Mouse (Mus musculus) liver, embryonic 13.5 days (tissue): Measurements from ENCODE around the gene Olfr1290. TPM values are rescaled to one million over a fixed set of nuclear protein-coding genes. Genes with fewer than 3 reads are reported as not detected.

Experiments
- ATAC-seq: fragments of 200-750 bp; cut with Nextera tagmentation; 2 replicates; pipeline ENCODE4 v1.8.0; 2017; ENCODE audit warnings: low read depth, mild to moderate bottlenecking, moderate number of reproducible peaks, moderate library complexity
- DNase-seq: peaks from one replicate; pipeline ENCODE4 v3.0.0; 2022
- H3K27ac ChIP-seq: fragments of 300-500 bp; sonication (generic); 2 replicates; pipeline ENCODE4 v1.5.1; 2015; ENCODE audit warnings: moderate library complexity, mild to moderate bottlenecking, inconsistent platforms
- H3K27me3 ChIP-seq: fragments of 300-500 bp; sonication (generic); 2 replicates; pipeline ENCODE4 v1.6.1; 2015; ENCODE audit warnings: mild to moderate bottlenecking, inconsistent platforms
- H3K36me3 ChIP-seq: fragments of 300-500 bp; sonication (generic); 2 replicates; pipeline ENCODE4 v1.6.1; 2015; ENCODE audit warnings: mild to moderate bottlenecking, inconsistent platforms
- H3K4me1 ChIP-seq: fragments of 300-500 bp; sonication (generic); replicated peaks from 2 replicates; pipeline ENCODE4 v1.6.1; 2015; ENCODE audit warnings: inconsistent platforms
- H3K4me2 ChIP-seq: fragments of 300-500 bp; sonication (generic); 2 replicates; pipeline ENCODE4 v1.6.1; 2015; ENCODE audit warnings: inconsistent platforms, mild to moderate bottlenecking, moderate library complexity
- H3K4me3 ChIP-seq: fragments of 300-500 bp; sonication (generic); replicated peaks from 2 replicates; pipeline ENCODE4 v1.5.1; 2015; ENCODE audit warnings: mild to moderate bottlenecking, inconsistent platforms
- H3K9ac ChIP-seq: fragments of 300-500 bp; sonication (generic); 2 replicates; pipeline ENCODE4 v1.6.1; 2015; ENCODE audit warnings: mild to moderate bottlenecking, inconsistent platforms
- H3K9me3 ChIP-seq: fragments of 300-500 bp; sonication (generic); replicated peaks from 2 replicates; pipeline ENCODE4 v1.6.1; 2016; ENCODE audit warnings: inconsistent platforms
- WGBS: fragments of 180-500 bp; shearing (Covaris S2); methylation state at CpG from one replicate; pipeline ENCODE4 v1.1.7; 2015; ENCODE audit not compliant: insufficient replicate concordance; 5-methylcytosine and 5-hydroxymethylcytosine counted together
- polyA plus RNA-seq: library from polyadenylated mRNA; unstranded; fragments of >200 nt; fragmentation: Nextera tagmentation; extraction: Ambion mirVana; gene quantifications from 2 replicates; pipeline ENCODE4 v1.2.1, GENCODE M21; 2015

The Olfr1290 gene
- polyA plus RNA-seq: not detected in 2 replicates

DNA sequence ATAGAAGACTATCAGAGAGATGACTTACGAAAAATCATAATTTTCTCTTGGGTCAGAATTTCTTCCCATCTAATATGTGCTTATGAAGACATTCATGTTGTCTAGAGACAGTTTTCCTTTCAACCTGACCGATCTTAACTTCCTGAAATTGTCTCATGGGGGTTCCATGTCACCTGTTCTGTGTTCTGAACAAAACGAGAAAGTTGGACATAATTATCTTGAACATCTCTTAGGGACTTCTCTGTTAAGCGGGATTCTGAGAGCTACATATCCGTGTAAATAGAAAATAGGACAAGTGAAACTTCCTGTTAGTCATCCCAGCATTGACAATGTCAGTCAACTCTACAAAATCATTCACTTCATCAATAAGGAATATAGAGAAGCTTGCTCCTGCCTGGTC is at the start of gene Olfr1290:
TSS of gene Olfr1290 (minus strand) at position 101 of the 400 bp plus-strand sequence.
- H3K4me3 ChIP-seq: no peak within 1 kb of the TSS
- WGBS: 57% methylated on average over 5 of the region's 5 CpGs
- no peaks in the 10 kb centered on the region for H3K4me1 ChIP-seq
- H3K27me3 ChIP-seq: no peaks in the 10 kb centered on the region
- DNase-seq: no peak
- no peak within 1 kb of the TSS for H3K9ac ChIP-seq
- ATAC-seq: no peak
- no peaks in the 10 kb centered on the region for H3K9me3 ChIP-seq
- H3K27ac ChIP-seq: no peak within 1 kb of the TSS
- no peak within 1 kb of the TSS for H3K4me2 ChIP-seq
- H3K36me3 ChIP-seq: no peaks in the 10 kb centered on the region

DNA sequence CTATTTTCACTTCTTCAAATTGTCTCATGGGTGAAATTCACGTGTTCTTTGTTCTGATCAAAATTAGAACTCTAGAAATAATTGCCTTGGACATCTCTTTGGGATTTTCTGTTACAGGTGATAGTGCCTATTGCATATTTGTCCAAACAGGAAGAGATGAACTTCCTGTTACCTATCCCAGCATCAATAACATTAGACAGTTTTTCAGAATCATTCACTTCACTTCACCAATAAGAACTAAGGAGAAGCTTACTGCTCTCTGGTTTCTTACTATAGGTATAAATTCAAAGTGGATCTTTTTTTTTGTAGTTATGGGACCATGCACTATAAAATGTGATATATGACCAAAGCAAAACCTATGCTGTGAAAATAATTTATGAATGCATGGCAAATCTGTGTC is 46.6 kb upstream of the Olfr1290 start, which contains the start of gene Olfr1294:
TSS of gene Olfr1294 (minus strand) at position 101 of the 400 bp plus-strand sequence.
- Histone ChIP-seq H3K9me3 (no peaks in the 10 kb centered on the region), H3K27me3 (no peaks in the 10 kb centered on the region)
- 29% methylated on average over 1 of the region's 1 CpGs for WGBS

DNA sequence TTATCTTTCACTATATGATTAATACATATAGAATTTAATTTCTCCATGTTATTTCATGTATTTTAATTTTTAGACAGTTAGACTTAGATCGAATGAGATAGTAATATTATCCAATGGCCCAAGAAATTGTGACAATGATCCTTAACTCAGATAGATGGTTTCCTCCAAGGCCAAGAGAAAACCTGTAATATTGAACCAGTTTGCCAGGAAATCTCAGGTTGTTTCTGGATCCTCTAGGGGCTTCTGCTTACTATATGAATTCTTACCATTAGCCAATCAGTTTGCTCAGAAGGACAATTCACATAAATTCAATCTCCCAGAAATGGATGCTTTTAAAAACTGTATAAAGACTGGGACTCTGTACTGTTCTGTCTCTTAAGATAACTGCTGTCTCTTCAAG is 31.3 kb upstream of the Olfr1290 start, which contains the start of gene Olfr1293-ps:
TSS of gene Olfr1293-ps (plus strand) at position 301 of the 400 bp plus-strand sequence.
- 53% methylated on average over 1 of the region's 1 CpGs for WGBS
- DNase-seq: no peak
- no peak within 1 kb of the TSS for H3K9ac ChIP-seq
- H3K4me3 ChIP-seq: no peak within 1 kb of the TSS
- ATAC-seq: no peak
- H3K4me2 ChIP-seq: no peak within 1 kb of the TSS
- H3K4me1 ChIP-seq: no peaks in the 10 kb centered on the region
- no peaks in the 10 kb centered on the region for H3K36me3 ChIP-seq
- no peaks in the 10 kb centered on the region; the same call in 1 of the 2 replicates for H3K9me3 ChIP-seq
- H3K27ac ChIP-seq: no peak within 1 kb of the TSS
- no peaks in the 10 kb centered on the region for H3K27me3 ChIP-seq

More for the DNA sequence above, 46.6 kb upstream of the Olfr1290 start, which contains the start of gene Olfr1294:
- Histone ChIP-seq H3K4me1 (no peaks in the 10 kb centered on the region), H3K4me3 (no peak within 1 kb of the TSS), H3K9ac (no peak within 1 kb of the TSS), H3K27ac (no peak within 1 kb of the TSS), H3K4me2 (no peak within 1 kb of the TSS), H3K36me3 (no peaks in the 10 kb centered on the region)
- DNase-seq: no peak
- ATAC-seq: no peak

DNA sequence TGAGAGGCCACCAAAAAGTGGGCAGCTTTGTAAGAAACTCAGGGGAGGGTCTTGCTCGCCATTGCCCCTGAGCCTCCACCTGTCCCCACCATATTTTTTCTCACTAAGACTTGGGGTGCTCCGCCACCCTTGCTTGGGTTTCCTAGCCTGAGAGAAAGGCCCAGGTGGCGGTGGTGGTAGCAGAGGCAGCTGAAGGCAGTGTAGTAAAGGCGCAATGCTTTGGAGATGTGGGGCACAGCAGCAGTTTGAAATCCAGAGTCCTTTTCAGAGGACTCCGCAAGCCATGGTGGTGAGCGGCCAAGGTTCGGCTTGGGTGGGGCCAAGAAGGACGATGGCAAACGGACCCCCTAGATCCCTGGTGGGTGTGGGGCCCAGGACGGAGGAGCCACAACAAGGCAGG is 23.8 kb upstream of the Olfr1290 start:
- H3K4me2 ChIP-seq: no peak overlapping the region
- H3K4me3 ChIP-seq: no peak overlapping the region
- no peak overlapping the region for H3K9ac ChIP-seq
- DNase-seq (no peak), ATAC-seq (no peak)
- H3K27me3 ChIP-seq: no peaks in the 10 kb centered on the region
- no peaks in the 10 kb centered on the region for H3K36me3 ChIP-seq
- WGBS: 74% methylated on average over 10 of the region's 10 CpGs
- peaks cover 3% of the 10 kb centered on the region; the same call in 1 of the 2 replicates for H3K9me3 ChIP-seq
- H3K4me1 ChIP-seq: no peaks in the 10 kb centered on the region
- H3K27ac ChIP-seq: no peak overlapping the region

DNA sequence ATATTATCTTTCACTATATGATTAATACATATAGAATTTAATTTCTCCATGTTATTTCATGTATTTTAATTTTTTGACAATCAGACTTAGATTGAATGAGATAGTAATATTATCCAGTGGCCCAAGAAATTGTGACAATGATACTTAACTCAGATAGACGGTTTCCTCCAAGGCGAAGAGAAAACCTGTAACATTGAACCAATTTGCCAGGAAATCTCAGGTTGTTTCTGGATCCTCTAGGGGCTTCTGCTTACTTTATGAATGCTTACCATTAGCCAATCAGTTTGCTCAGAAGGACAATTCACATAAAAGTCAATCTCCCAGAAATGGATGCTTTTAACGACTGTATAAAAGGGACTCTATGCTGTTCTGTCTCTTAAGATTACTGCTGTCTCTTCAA is 3.3 kb upstream of the Olfr1290 start, which contains the start of gene Olfr1291-ps1:
TSS of gene Olfr1291-ps1 (plus strand) at position 301 of the 400 bp plus-strand sequence.
- no peak within 1 kb of the TSS for H3K4me2 ChIP-seq
- WGBS: 67% methylated on average over 3 of the region's 3 CpGs
- no peak within 1 kb of the TSS for H3K27ac ChIP-seq
- no peaks in the 10 kb centered on the region for H3K9me3 ChIP-seq
- ATAC-seq (no peak), DNase-seq (no peak)
- H3K9ac ChIP-seq: no peak within 1 kb of the TSS
- no peak within 1 kb of the TSS for H3K4me3 ChIP-seq
- no peaks in the 10 kb centered on the region for H3K36me3 ChIP-seq
- no peaks in the 10 kb centered on the region for H3K27me3 ChIP-seq
- no peaks in the 10 kb centered on the region for H3K4me1 ChIP-seq

DNA sequence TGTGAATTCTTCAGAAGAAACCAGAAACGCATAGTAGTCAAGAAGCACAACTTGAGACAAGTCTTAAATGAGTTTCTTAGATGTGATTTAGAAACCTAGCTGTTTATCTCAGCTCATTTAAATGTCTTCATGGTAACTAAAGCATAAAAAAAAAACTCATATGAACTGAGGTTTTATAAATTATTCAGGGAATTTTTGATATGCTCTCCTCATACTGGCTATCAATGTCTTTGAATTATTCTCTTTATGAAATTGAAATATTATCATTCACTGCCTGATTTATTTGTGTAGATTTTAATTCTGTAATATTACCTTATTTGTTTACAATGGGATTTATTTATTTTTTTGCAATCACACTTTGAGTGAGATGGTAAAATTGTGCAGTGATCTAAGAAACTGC is 13.1 kb downstream of the Olfr1290 start, which contains the start of gene Olfr1289:
TSS of gene Olfr1289 (plus strand) at position 301 of the 400 bp plus-strand sequence.
- Histone ChIP-seq H3K4me2 (no peak within 1 kb of the TSS), H3K9ac (no peak within 1 kb of the TSS), H3K4me1 (no peaks in the 10 kb centered on the region), H3K27ac (no peak within 1 kb of the TSS), H3K4me3 (no peak within 1 kb of the TSS), H3K27me3 (no peaks in the 10 kb centered on the region), H3K36me3 (no peaks in the 10 kb centered on the region), H3K9me3 (no peaks in the 10 kb centered on the region)
- ATAC-seq: no peak
- WGBS: 55% methylated on average over 1 of the region's 1 CpGs
- no peak for DNase-seq

DNA sequence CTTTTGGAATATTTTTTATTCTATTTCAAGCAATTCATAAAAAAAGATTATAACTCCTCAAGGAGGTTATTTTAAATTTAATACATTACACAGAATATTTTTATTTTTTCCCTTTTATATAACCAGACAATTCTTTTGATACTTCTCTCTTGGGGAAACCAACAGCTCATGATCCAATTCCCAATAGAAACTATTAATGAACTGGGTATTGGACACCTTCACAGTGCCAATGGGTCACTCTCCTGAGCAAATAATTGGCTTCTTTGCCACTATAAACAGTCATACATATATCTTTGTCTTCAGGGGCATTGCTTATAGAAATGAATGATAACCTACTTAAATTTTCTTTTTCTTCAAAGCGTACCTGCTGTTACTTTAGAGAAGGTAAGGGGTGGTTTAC is 19.8 kb downstream of the Olfr1290 start, which contains the start of gene Olfr1288:
TSS of gene Olfr1288 (plus strand) at position 301 of the 400 bp plus-strand sequence.
- Histone ChIP-seq H3K27ac (no peak within 1 kb of the TSS), H3K4me1 (no peaks in the 10 kb centered on the region)
- no peak for ATAC-seq

DNA sequence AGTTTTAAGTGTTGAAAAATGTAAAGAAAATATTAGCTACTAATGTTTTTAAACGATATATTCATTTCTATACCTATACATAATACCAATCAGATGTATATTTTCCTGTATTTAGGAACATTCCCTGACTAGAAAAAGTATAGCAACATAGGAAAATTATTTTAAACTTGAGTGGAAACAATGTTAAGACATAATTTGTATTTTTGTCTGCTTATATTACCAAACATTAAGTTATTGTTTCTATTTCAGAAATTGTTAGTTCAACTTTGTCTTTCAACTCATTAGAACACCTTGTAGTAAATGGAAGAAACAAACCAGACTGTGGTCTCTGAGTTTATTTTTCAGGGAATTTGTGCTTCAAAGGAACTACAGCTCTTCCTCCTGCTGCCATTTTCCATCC is 44.8 kb downstream of the Olfr1290 start, which contains the start of gene Olfr1287:
TSS of gene Olfr1287 (plus strand) at position 301 of the 400 bp plus-strand sequence.
- DNase-seq (no peak), ATAC-seq (no peak)
- H3K27ac ChIP-seq: no peak within 1 kb of the TSS
- no peaks in the 10 kb centered on the region for H3K4me1 ChIP-seq
- H3K9me3 ChIP-seq: no peaks in the 10 kb centered on the region
- 45% methylated on average over 1 of the region's 1 CpGs for WGBS
- H3K36me3 ChIP-seq: no peaks in the 10 kb centered on the region
- no peaks in the 10 kb centered on the region for H3K27me3 ChIP-seq
- no peak within 1 kb of the TSS for H3K9ac ChIP-seq
- H3K4me2 ChIP-seq: no peak within 1 kb of the TSS
- no peak within 1 kb of the TSS for H3K4me3 ChIP-seq

More for the DNA sequence above, 19.8 kb downstream of the Olfr1290 start, which contains the start of gene Olfr1288:
- Histone ChIP-seq H3K9ac (no peak within 1 kb of the TSS), H3K27me3 (no peaks in the 10 kb centered on the region), H3K9me3 (no peaks in the 10 kb centered on the region), H3K4me3 (no peak within 1 kb of the TSS), H3K36me3 (no peaks in the 10 kb centered on the region), H3K4me2 (no peak within 1 kb of the TSS)
- DNase-seq: no peak
- WGBS: 79% methylated on average over 1 of the region's 1 CpGs

Other genes starting within 250 kb of the Olfr1290 start
- gene Olfr1276, start 239.3 kb downstream of the Olfr1290 start, polyA plus RNA-seq: not detected in 2 replicates
- gene Olfr1277, start 219.7 kb downstream of the Olfr1290 start, polyA plus RNA-seq: not detected in 2 replicates
- not detected in 2 replicates for gene Olfr1278, start 203.7 kb downstream of the Olfr1290 start, polyA plus RNA-seq
- gene Olfr1279, start 193.2 kb downstream of the Olfr1290 start, polyA plus RNA-seq: not detected in 2 replicates
- not detected in 2 replicates for gene Olfr1280, start 179.8 kb downstream of the Olfr1290 start, polyA plus RNA-seq
- not detected in 2 replicates for gene Olfr1281, start 167.3 kb downstream of the Olfr1290 start, polyA plus RNA-seq
- gene Olfr1282, start 157.8 kb downstream of the Olfr1290 start, polyA plus RNA-seq: not detected in 2 replicates
- gene Olfr1283, start 127.0 kb downstream of the Olfr1290 start, polyA plus RNA-seq: not detected in 2 replicates
- not detected in 2 replicates for gene Olfr1284, start 118.3 kb downstream of the Olfr1290 start, polyA plus RNA-seq
- not detected in 2 replicates for gene Olfr1286, start 70.7 kb downstream of the Olfr1290 start, polyA plus RNA-seq
- not detected in 2 replicates for gene Olfr1287, start 44.7 kb downstream of the Olfr1290 start, polyA plus RNA-seq
- gene Olfr1288, start 19.7 kb downstream of the Olfr1290 start, polyA plus RNA-seq: not detected in 2 replicates
- gene Olfr1289, start 13.0 kb downstream of the Olfr1290 start, polyA plus RNA-seq: not detected in 2 replicates
- not detected in 2 replicates for gene Olfr1291-ps1, start 3.4 kb upstream of the Olfr1290 start, polyA plus RNA-seq
- not detected in 2 replicates for gene Olfr1293-ps, start 31.4 kb upstream of the Olfr1290 start, polyA plus RNA-seq
- gene Olfr1294, start 46.5 kb upstream of the Olfr1290 start, polyA plus RNA-seq: not detected in 2 replicates
- gene Olfr1295, start 75.9 kb upstream of the Olfr1290 start, polyA plus RNA-seq: not detected in 2 replicates
- gene Olfr1297, start 132.7 kb upstream of the Olfr1290 start, polyA plus RNA-seq: not detected in 2 replicates
- gene Olfr1298, start 155.4 kb upstream of the Olfr1290 start, polyA plus RNA-seq: not detected in 2 replicates
- not detected in 2 replicates for gene Olfr1299, start 167.6 kb upstream of the Olfr1290 start, polyA plus RNA-seq